Mouse (Mus musculus) hindbrain, embryonic 14.5 days (tissue): ENCODE data around the gene Syn3. TPM values are rescaled to one million over a fixed set of nuclear protein-coding genes. Genes with fewer than 3 reads are reported as not detected.
"Not testable (repeated sequence)": the region's sequence is repeated elsewhere in the genome, so short reads cannot be mapped to it uniquely, and the experiment has no call there.

Source experiments
- ATAC-seq: fragments of 200-750 bp; cut with Nextera tagmentation; 2 replicates; pipeline ENCODE4 v1.8.0; 2017; ENCODE audit warnings: moderate number of reproducible peaks, mild to moderate bottlenecking, moderate TSS enrichment, moderate library complexity; ENCODE audit not compliant: low FRiP score
- DNase-seq: peaks from one replicate; pipeline ENCODE4 v3.0.0-alpha.2; 2015; ENCODE audit warnings: low spot score
- H3K27ac ChIP-seq: fragments of 300-500 bp; sonication (generic); 2 replicates; pipeline ENCODE4 v1.5.1; 2014; ENCODE audit warnings: mild to moderate bottlenecking, moderate library complexity
- H3K27me3 ChIP-seq: fragments of 300-500 bp; sonication (generic); 2 replicates; pipeline ENCODE4 v1.6.1; 2014; ENCODE audit warnings: mild to moderate bottlenecking, low read length, mixed read lengths; ENCODE audit not compliant: control insufficient read depth, insufficient read depth
- H3K36me3 ChIP-seq: fragments of 300-500 bp; sonication (generic); replicated peaks from 2 replicates; pipeline ENCODE4 v1.6.1; 2014; ENCODE audit not compliant: control insufficient read depth, insufficient read depth
- H3K4me1 ChIP-seq: fragments of 300-500 bp; sonication (generic); replicated peaks from 2 replicates; pipeline ENCODE4 v1.6.1; 2014; ENCODE audit warnings: antibody characterized with exemption, low read length, mixed read lengths; ENCODE audit not compliant: control insufficient read depth, insufficient read depth
- H3K4me2 ChIP-seq: fragments of 300-500 bp; sonication (generic); replicated peaks from 2 replicates; pipeline ENCODE4 v1.6.1; 2014; ENCODE audit warnings: mild to moderate bottlenecking, moderate library complexity
- H3K4me3 ChIP-seq: fragments of 300-500 bp; sonication (generic); replicated peaks from 2 replicates; pipeline ENCODE4 v1.5.1; 2014; ENCODE audit warnings: mild to moderate bottlenecking, low read length
- H3K9ac ChIP-seq: fragments of 300-500 bp; sonication (generic); 2 replicates; pipeline ENCODE4 v1.6.1; 2014
- H3K9me3 ChIP-seq: fragments of 300-500 bp; sonication (generic); 2 replicates; pipeline ENCODE4 v1.6.1; 2016; ENCODE audit warnings: low read length; ENCODE audit not compliant: control insufficient read depth
- WGBS: fragments of 180-500 bp; shearing (Covaris S2); extraction: QIAGEN DNeasy Blood & Tissue Kit; methylation state at CpG from one replicate; pipeline ENCODE4 v1.1.7; 2014; 5-methylcytosine and 5-hydroxymethylcytosine counted together
- polyA plus RNA-seq: library from polyadenylated mRNA; unstranded; fragments of >200 nt; fragmentation: Nextera tagmentation; extraction: Ambion mirVana; gene quantifications from 2 replicates; pipeline ENCODE4 v1.2.1, GENCODE M21; 2014

The Syn3 gene
- polyA plus RNA-seq, 1 experiment from 2014 or later, result 33.6 TPM

DNA sequence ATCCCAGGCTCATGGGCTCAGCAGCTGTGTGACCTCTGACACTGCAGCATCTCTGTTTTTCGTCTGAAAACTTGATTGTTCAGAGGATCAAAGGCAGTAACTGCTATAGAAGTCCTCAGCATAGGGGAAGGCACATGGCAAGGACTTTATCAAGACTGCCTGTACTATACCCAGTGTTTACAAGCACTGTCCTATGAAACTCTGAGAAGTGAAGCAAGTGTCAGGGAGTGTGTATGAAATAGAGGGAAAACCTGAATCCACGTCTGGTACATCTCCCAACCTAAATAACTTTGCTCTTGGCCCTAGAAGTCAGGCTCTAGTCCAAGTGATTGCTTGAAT is 116.8 kb downstream of the Syn3 start:
- Histone ChIP-seq H3K9me3 (no peaks in the 10 kb centered on the region), H3K36me3 (0 out of 2 replicates have a peak, but pooled peaks cover 3% of the 10 kb centered on the region), H3K4me3 (no peak overlapping the region), H3K4me1 (no peaks in the 10 kb centered on the region), H3K9ac (no peak overlapping the region), H3K27ac (no peak overlapping the region), H3K4me2 (no peak overlapping the region), H3K27me3 (no peaks in the 10 kb centered on the region)
- WGBS, result 27% methylated on average over 2 of the region's 2 CpGs
- DNase-seq, result no peak
- no peak for ATAC-seq

GRCm38 (mm10) chr10:86381150-86381921 is 117.4 kb downstream of the Syn3 start:
- no peaks in the 10 kb centered on the region for H3K4me1 ChIP-seq
- 76% methylated on average over 9 of the region's 9 CpGs for WGBS
- H3K27ac ChIP-seq, result no peak overlapping the region
- no peak for ATAC-seq
- H3K9me3 ChIP-seq, result no peaks in the 10 kb centered on the region
- H3K4me3 ChIP-seq, result no peak overlapping the region
- H3K27me3 ChIP-seq, result no peaks in the 10 kb centered on the region
- no peak for DNase-seq
- H3K4me2 ChIP-seq, result no peak overlapping the region
- 0 out of 2 replicates have a peak, but pooled peaks cover 3% of the 10 kb centered on the region for H3K36me3 ChIP-seq
- no peak overlapping the region for H3K9ac ChIP-seq

DNA sequence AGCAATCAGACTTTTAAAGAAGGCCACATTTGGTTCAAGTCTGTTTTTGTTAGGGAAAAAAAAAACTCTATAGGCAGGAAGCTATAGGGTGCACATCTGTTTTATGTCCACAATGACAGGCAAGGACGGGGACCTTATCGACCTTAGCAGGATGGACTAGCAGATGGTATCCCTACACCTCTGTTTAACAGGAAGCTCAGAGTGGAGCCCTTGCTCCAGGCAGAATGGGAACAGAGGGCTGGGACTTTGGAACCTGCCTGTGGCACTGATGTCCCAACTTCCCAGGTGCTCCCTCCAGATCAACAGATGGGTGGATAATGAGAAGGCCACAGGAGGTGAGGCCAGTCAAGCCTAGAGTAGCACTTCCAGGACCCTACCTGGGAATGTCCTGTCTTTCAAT is 118.1 kb downstream of the Syn3 start:
- Histone ChIP-seq H3K4me1 (no peaks in the 10 kb centered on the region), H3K4me2 (no peak overlapping the region), H3K9me3 (no peaks in the 10 kb centered on the region), H3K4me3 (no peak overlapping the region), H3K27me3 (no peaks in the 10 kb centered on the region), H3K36me3 (0 out of 2 replicates have a peak, but pooled peaks cover 3% of the 10 kb centered on the region), H3K9ac (no peak overlapping the region), H3K27ac (no peak overlapping the region)
- ATAC-seq (no peak), DNase-seq (no peak)
- 69% methylated on average over 2 of the region's 2 CpGs for WGBS

DNA sequence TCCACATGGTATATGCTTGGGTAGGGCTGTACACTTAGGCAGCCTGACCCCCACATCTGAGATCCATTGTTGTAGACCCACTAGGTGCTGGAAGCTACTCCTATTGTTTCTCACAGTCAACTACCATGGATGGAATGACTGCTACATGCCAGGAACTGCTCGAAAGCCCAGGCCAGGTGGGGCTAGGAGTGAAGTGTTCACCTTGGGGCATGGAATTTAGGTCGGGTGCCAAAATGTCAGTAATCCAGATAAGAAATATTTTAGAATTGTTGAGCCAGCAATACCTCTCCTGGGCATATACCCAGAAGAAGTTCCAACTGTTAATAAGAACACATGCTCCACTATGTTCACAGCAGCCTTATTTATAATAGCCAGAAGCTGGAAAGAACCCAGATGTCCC is 119.9 kb downstream of the Syn3 start:
- DNase-seq, H3K27me3 ChIP-seq, H3K4me1 ChIP-seq, H3K27ac ChIP-seq, H3K4me3 ChIP-seq, H3K4me2 ChIP-seq, H3K36me3 ChIP-seq, H3K9me3 ChIP-seq, H3K9ac ChIP-seq, ATAC-seq: not testable (repeated sequence)
- 83% methylated on average over 2 of the region's 2 CpGs for WGBS

GRCm38 (mm10) chr10:86376392-86377185 is 122.1 kb downstream of the Syn3 start:
- H3K4me2 ChIP-seq, result no peak overlapping the region
- no peak overlapping the region for H3K9ac ChIP-seq
- ATAC-seq, result peak; percentile 84
- no peaks in the 10 kb centered on the region for H3K9me3 ChIP-seq
- peak overlapping the region; percentile 57 for H3K27ac ChIP-seq
- no peak overlapping the region for H3K4me3 ChIP-seq
- DNase-seq, result peak; percentile 40
- no peaks in the 10 kb centered on the region for H3K36me3 ChIP-seq
- no peaks in the 10 kb centered on the region for H3K4me1 ChIP-seq
- no peaks in the 10 kb centered on the region for H3K27me3 ChIP-seq
- 59% methylated on average over 8 of the region's 8 CpGs for WGBS

- ATAC-seq (peak; percentile 86), DNase-seq (peak; percentile 45)
- no peak overlapping the region for H3K4me3 ChIP-seq
- no peaks in the 10 kb centered on the region for H3K9me3 ChIP-seq
- H3K4me1 ChIP-seq, result no peaks in the 10 kb centered on the region
- no peak overlapping the region for H3K27ac ChIP-seq
- no peaks in the 10 kb centered on the region for H3K27me3 ChIP-seq
- no peaks in the 10 kb centered on the region for H3K36me3 ChIP-seq
- WGBS, result 48% methylated on average over 11 of the region's 11 CpGs
- H3K9ac ChIP-seq, result no peak overlapping the region
- H3K4me2 ChIP-seq, result no peak overlapping the region
Observed at GRCm38 (mm10) chr10:86375903-86376302, 122.8 kb downstream of the Syn3 start.

GRCm38 (mm10) chr10:86374061-86374460 is 124.6 kb downstream of the Syn3 start:
- H3K36me3 ChIP-seq, result no peaks in the 10 kb centered on the region
- no peaks in the 10 kb centered on the region for H3K27me3 ChIP-seq
- H3K4me1 ChIP-seq, result no peaks in the 10 kb centered on the region
- no peaks in the 10 kb centered on the region for H3K9me3 ChIP-seq
- no peak overlapping the region for H3K9ac ChIP-seq
- ATAC-seq (no peak), DNase-seq (no peak)
- H3K4me3 ChIP-seq, result no peak overlapping the region
- 99% methylated on average over 2 of the region's 2 CpGs for WGBS
- H3K4me2 ChIP-seq, result no peak overlapping the region
- no peak overlapping the region for H3K27ac ChIP-seq

GRCm38 (mm10) chr10:86371561-86371960 is 127.1 kb downstream of the Syn3 start:
- Histone ChIP-seq H3K9ac (no peak overlapping the region), H3K4me2 (no peak overlapping the region), H3K27ac (no peak overlapping the region), H3K4me1 (no peaks in the 10 kb centered on the region), H3K36me3 (no peaks in the 10 kb centered on the region), H3K4me3 (no peak overlapping the region), H3K9me3 (no peaks in the 10 kb centered on the region), H3K27me3 (no peaks in the 10 kb centered on the region)
- ATAC-seq (no peak), DNase-seq (no peak)

- Histone ChIP-seq H3K4me1 (0 out of 2 replicates have a peak, but pooled peaks cover 4% of the 10 kb centered on the region), H3K9me3 (no peaks in the 10 kb centered on the region), H3K27ac (no peak overlapping the region), H3K4me2 (no peak overlapping the region), H3K4me3 (no peak overlapping the region), H3K27me3 (no peaks in the 10 kb centered on the region), H3K36me3 (no peaks in the 10 kb centered on the region), H3K9ac (no peak overlapping the region)
- 80% methylated on average over 4 of the region's 4 CpGs for WGBS
- no peak for DNase-seq
- no peak for ATAC-seq
Observed at GRCm38 (mm10) chr10:86369346-86369745, 129.3 kb downstream of the Syn3 start.
